ENCODE assay signal across 13 mouse cellular contexts in the genomic region with DNA sequence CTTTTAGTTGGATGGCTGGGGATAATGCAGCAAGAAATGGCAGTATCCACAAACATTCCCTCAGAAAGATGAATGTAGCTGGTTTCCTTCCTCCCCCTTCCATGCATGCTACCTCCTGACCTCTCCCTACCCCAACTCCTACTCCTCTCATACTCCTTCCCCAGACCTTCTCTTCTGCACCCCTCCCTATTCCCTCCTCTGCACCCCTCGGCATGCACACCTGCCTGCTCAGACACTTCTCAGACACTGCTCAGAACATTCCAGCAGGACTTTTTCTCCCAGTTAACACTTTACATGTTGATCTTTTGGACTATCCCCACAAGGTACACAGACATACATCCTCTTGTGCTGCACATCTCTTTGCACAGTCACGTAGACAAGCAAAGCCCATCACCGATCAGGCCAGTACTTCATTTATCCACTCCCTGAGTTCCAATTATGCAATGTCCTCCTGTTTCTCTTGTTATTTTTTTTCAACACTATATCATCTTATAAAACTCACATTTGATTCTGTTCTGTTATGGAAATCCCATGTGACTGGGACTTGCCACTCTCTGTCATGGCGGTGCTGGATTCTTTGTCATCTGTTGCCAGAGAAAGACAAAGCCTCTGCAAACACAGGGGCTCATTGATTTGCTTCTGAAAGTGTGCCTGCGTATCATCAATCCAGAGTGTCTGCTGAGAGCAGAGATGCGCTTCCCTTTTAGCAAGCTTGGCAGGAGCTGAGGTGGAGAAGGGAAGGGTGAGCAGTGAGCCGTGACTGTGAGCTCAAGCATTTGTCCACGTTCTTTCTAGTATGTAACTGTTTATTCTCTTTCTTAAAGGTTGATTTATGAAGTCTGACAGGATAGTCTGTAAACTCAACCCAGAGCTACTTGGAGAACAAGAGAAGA.
A peak's percentile ranks its signal among the peaks of the same experiment; 100 is the strongest.
DNase-seq lines count a peak whose midpoint lies in the region; ATAC-seq and TF ChIP-seq lines count a peak whose summit lies in the region.
"Had no signal": no experiment of that assay in that cellular context is flagged by ENCODE, and none has a peak within 500 bp of the region (broad histone marks: within the 10 kb centered on the region; RNA-seq: fewer than 3 reads in every experiment).

No protein-coding gene starts in this region.

- no peak overlapping the region for H3K4me2 ChIP-seq in intestine, embryonic 14.5 days (ENCODE audit: low read length)
- no peak overlapping the region for H3K4me2 ChIP-seq in intestine, embryonic 15.5 days (replicated peaks)
- H3K4me2 ChIP-seq in hindbrain, embryonic 16.5 days (ENCODE audit: low read length) = no peak overlapping the region
- H3K4me2 ChIP-seq in midbrain, embryonic 13.5 days (replicated peaks) = no peak overlapping the region
- H3K4me2 ChIP-seq: limb, embryonic 15.5 days had no signal

- H3K27ac ChIP-seq in intestine, embryonic 14.5 days (ENCODE audit: low read depth) = no peak overlapping the region
- H3K27ac ChIP-seq in intestine, embryonic 15.5 days = no peak overlapping the region
- H3K27ac ChIP-seq in hindbrain, embryonic 16.5 days (ENCODE audit: low read depth, low read length) = no peak overlapping the region
- no peak overlapping the region for H3K27ac ChIP-seq in midbrain, embryonic 13.5 days
- H3K27ac ChIP-seq: left cerebral cortex, adult 2 months; limb, embryonic 15.5 days had no signal

- no peak overlapping the region for H3K4me3 ChIP-seq in intestine, embryonic 14.5 days (ENCODE audit: low read depth, low read length)
- no peak overlapping the region for H3K4me3 ChIP-seq in intestine, embryonic 15.5 days (replicated peaks)
- no peak overlapping the region for H3K4me3 ChIP-seq in hindbrain, embryonic 16.5 days (ENCODE audit: low read length)
- H3K4me3 ChIP-seq in midbrain, embryonic 13.5 days (replicated peaks) = no peak overlapping the region
- no peak overlapping the region for H3K4me3 ChIP-seq in lung, adult 2 months (replicated peaks; ENCODE audit: extremely low read depth, low read depth, low read length)
- H3K4me3 ChIP-seq: left cerebral cortex, adult 2 months; limb, embryonic 15.5 days had no signal

- H3K27me3 ChIP-seq in intestine, embryonic 14.5 days (replicated peaks; ENCODE audit: control insufficient read depth, insufficient read depth, low read length) = no peaks in the 10 kb centered on the region
- H3K27me3 ChIP-seq in intestine, embryonic 15.5 days (replicated peaks) = no peaks in the 10 kb centered on the region
- no peaks in the 10 kb centered on the region for H3K27me3 ChIP-seq in hindbrain, embryonic 16.5 days (replicated peaks; ENCODE audit: control insufficient read depth, insufficient read depth, low read length)
- H3K27me3 ChIP-seq in midbrain, embryonic 13.5 days = no peaks in the 10 kb centered on the region
- H3K27me3 ChIP-seq: limb, embryonic 15.5 days had no signal

- 0 out of 2 replicates have a peak, but pooled peaks have one; percentile 40 for ATAC-seq in intestine, embryonic 14.5 days (replicated peaks; ENCODE audit: low FRiP score, low TSS enrichment, low read depth)
- no peak for ATAC-seq in intestine, embryonic 15.5 days
- ATAC-seq in hindbrain, embryonic 16.5 days = peak; percentile 63; the same call in 1 of the 2 replicates
- ATAC-seq in midbrain, embryonic 13.5 days = peak; percentile 55

- H3K9ac ChIP-seq in intestine, embryonic 14.5 days (ENCODE audit: low read length) = no peak overlapping the region
- H3K9ac ChIP-seq in intestine, embryonic 15.5 days = no peak overlapping the region
- no peak overlapping the region for H3K9ac ChIP-seq in hindbrain, embryonic 16.5 days (ENCODE audit: low read depth, low read length)
- no peak overlapping the region for H3K9ac ChIP-seq in midbrain, embryonic 13.5 days (replicated peaks)
- H3K9ac ChIP-seq: limb, embryonic 15.5 days had no signal

- no peaks in the 10 kb centered on the region for H3K36me3 ChIP-seq in intestine, embryonic 14.5 days (ENCODE audit: control insufficient read depth, insufficient read depth, low read length)
- no peaks in the 10 kb centered on the region for H3K36me3 ChIP-seq in intestine, embryonic 15.5 days
- H3K36me3 ChIP-seq in hindbrain, embryonic 16.5 days (ENCODE audit: control insufficient read depth, insufficient read depth, low read length) = no peaks in the 10 kb centered on the region
- no peaks in the 10 kb centered on the region for H3K36me3 ChIP-seq in midbrain, embryonic 13.5 days
- H3K36me3 ChIP-seq: limb, embryonic 15.5 days had no signal

- no peak for TF ChIP-seq CTCF in lung, adult 2 months (IDR thresholded peaks at IDR 0.05; ENCODE audit: insufficient read depth, low read length)

- 32% methylated on average over 8 of the region's 8 CpGs for WGBS in intestine, embryonic 14.5 days
- 37% methylated on average over 8 of the region's 8 CpGs for WGBS in intestine, embryonic 15.5 days
- WGBS in hindbrain, embryonic 16.5 days = 35% methylated on average over 8 of the region's 8 CpGs
- WGBS in midbrain, embryonic 13.5 days = 45% methylated on average over 8 of the region's 8 CpGs
- 51% methylated on average over 8 of the region's 8 CpGs for WGBS in lung, adult 2 months

- H3K9me3 ChIP-seq in intestine, embryonic 14.5 days (ENCODE audit: control insufficient read depth, low read length) = no peaks in the 10 kb centered on the region
- H3K9me3 ChIP-seq in intestine, embryonic 15.5 days = no peaks in the 10 kb centered on the region
- H3K9me3 ChIP-seq in hindbrain, embryonic 16.5 days (ENCODE audit: control insufficient read depth, low read length) = no peaks in the 10 kb centered on the region
- H3K9me3 ChIP-seq in midbrain, embryonic 13.5 days = no peaks in the 10 kb centered on the region
- H3K9me3 ChIP-seq: limb, embryonic 15.5 days had no signal

- TF ChIP-seq POLR2A in lung, adult 2 months (IDR thresholded peaks at IDR 0.05; ENCODE audit: borderline replicate concordance, extremely low read depth, low read depth, low read length) = no peak

- DNase-seq in intestine, embryonic 14.5 days (ENCODE audit: low spot score) = no peak
- DNase-seq in embryo, embryonic 10 days (ENCODE audit: low spot score) = peak; percentile 26
- DNase-seq in lung, adult 2 months = no peak
- DNase-seq in spleen, adult 18-20 months = no peak
- DNase-seq in gastrocnemius, postnatal 10 days = no peak
- DNase-seq: adrenal gland, postnatal 25 days; cerebellum, adult 11 months; heart, postnatal 36 days had no signal

- no peaks in the 10 kb centered on the region for H3K4me1 ChIP-seq in intestine, embryonic 14.5 days (replicated peaks; ENCODE audit: control insufficient read depth, insufficient read depth, low read length)
- H3K4me1 ChIP-seq in intestine, embryonic 15.5 days (replicated peaks) = no peaks in the 10 kb centered on the region
- no peaks in the 10 kb centered on the region for H3K4me1 ChIP-seq in hindbrain, embryonic 16.5 days (ENCODE audit: control insufficient read depth, insufficient read depth, low read depth, low read length)
- no peaks in the 10 kb centered on the region for H3K4me1 ChIP-seq in midbrain, embryonic 13.5 days (replicated peaks)
- H3K4me1 ChIP-seq in lung, adult 2 months (ENCODE audit: control insufficient read depth, insufficient read depth, low read length) = no peaks in the 10 kb centered on the region
- H3K4me1 ChIP-seq: limb, embryonic 15.5 days had no signal
